Mouse (Mus musculus) kidney, postnatal 36 days (tissue): ENCODE results near the gene Clca3a1.
A peak's percentile ranks its signal among the peaks of the same experiment; 100 is the strongest.
"Not testable (repeated sequence)": the region's sequence is repeated elsewhere in the genome, so short reads cannot be mapped to it uniquely, and the experiment has no call there.

ENCODE experiments used
- DNase-seq, 2 experiments: peaks; one replicate each; pipeline ENCODE4 v3.0.0; 2021 to 2022; ENCODE audit warnings: mixed read lengths in 2 of 2

Gene Clca3a1

GRCm38 (mm10) chr3:144760592-144761309, at the start of gene Clca3a1:
Gene Clca3a1, minus strand, starts transcription at chr3:144760977.
- peak in 1 of 2 experiments; percentile 47 for DNase-seq

GRCm38 (mm10) chr3:144808153-144808925, 47.6 kb upstream of the Clca3a1 start:
- not testable (repeated sequence) for DNase-seq

GRCm38 (mm10) chr3:144806626-144807025, 45.8 kb upstream of the Clca3a1 start:
- not testable (repeated sequence) for DNase-seq

DNA sequence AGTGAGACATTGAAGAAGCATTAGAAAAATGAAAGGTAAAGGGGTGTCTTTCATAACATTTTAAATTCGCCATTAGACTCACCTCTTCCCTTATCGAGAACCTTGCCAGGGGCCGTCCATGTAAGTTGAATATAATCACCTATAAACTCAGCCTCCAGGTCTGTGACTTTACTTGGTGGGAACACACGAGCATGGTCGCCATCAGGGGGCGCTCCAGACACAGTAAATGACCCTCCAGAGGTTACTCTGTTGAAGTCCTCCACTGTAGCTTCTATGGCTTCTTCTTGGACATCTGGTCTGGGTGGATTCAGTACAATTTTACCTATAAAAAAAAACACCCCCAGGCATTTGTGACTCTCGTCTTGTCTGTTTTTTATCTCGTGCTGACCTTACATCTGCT, 41.1 kb upstream of the Clca3a1 start:
- DNase-seq, result peak in 1 of 2 experiments; percentile 59

GRCm38 (mm10) chr3:144785181-144786148, 24.7 kb upstream of the Clca3a1 start:
- DNase-seq, result no peak

DNA sequence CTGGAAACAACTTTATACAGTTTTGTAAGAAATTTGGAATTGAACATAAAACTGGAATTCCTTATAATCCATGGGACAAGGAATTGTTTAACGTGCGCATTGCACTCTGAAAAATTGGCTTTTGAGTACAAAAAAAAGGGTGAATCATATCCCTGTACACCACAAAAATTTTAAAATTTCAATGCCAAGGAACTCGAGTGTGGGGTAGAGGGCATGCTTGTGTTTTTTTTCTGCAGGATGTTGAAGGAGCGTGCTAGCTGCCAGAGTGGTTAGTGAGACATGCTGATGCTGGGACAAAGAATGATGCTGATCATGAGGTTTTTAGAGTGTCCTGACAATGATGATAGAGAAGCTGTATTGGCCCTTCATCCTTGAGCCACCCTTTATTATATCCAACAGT, 4.4 kb upstream of the Clca3a1 start:
- DNase-seq, result no peak

DNA sequence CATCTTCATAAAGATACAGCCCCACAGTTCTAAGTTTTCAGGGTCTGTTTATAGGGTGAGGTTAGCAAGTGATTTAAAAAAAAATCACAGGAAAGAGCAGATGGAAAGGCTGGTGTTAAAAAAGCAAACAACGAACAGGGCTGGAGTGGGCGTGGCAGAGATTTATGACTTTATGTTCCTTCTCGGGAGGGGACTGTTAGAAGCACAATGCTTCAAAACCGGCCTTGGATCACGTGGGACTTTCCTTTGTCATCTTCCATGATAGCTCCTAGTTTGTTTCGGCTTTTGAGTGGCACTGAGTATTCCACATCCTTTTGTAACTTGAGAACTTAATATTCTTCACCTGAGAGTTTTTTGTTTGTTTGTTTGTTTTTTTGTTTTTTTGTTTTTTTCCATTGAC, 677 bp upstream of the Clca3a1 start:
- DNase-seq, result no peak

GRCm38 (mm10) chr3:144759719-144760118, 1.1 kb downstream of the Clca3a1 start:
- no peak for DNase-seq

DNA sequence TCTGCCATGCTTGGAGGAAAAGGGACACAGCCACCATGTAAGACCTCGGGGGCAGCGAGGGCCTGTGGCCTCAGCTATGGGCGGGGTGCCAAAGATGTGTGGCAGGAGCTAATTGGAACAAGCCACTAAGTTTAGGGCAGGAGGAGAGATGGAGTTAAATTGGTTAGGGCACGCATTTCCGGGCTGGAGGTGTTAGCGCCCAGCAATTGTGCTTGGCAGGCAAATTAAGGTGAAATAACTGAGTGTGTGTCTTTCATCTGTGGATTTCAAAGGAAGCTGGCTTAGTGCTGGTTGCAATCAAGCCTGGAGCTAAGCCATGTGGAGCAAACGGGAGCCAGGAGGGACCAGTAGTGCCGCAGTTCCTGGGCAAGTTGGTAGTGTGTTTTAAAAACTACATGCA, 4.7 kb downstream of the Clca3a1 start:
- DNase-seq, result not testable (repeated sequence)

- peak in 1 of 2 experiments; percentile 53 for DNase-seq
Observed at GRCm38 (mm10) chr3:144753120-144753519, 7.7 kb downstream of the Clca3a1 start.

DNA sequence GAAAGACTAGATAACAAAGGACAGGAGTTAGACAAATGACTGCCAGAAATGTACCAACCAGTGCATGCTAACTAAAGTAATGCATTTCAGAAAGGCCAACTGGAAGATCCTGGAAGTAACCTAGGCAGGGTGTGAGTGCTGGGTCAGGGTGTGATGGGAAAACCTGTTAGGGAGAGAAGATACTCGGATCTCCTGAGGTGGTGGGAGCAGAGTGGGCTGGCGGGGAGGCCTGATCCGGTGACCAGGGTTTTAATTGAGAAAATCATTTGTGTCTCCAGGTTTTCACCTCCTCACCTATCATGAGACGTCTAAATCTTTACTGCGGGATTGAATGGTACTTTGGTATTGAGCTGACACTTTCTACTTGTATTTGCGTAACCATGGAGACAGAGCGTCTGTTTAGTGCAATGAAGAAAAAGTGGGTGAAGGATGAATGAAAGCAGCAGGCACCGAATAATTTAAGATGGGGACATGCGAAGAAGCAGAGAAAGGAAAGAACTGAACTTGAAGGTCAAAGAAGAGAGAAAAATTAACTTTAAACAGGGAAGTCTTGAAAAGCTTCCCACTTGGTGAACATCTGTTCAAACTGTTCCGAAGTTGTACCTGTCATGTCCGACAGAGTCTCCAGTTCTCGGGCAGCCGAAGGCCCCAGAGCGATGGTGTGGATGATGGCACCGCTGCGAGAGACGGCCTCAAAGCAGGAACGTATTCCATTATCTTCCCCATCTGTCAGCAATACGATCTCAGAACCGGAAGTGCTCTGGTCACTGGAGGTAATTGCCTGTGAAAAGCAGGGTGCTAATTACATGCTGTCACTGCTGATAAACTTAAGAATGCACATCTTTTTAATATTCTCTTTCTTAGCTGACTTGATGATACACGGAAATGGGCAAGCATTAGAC, 11.5 kb downstream of the Clca3a1 start:
- not testable (repeated sequence) for DNase-seq

- DNase-seq, result not testable (repeated sequence)
Observed at GRCm38 (mm10) chr3:144747706-144748105, 13.1 kb downstream of the Clca3a1 start.

- DNase-seq, result not testable (repeated sequence)
Observed at GRCm38 (mm10) chr3:144738396-144738795, 22.4 kb downstream of the Clca3a1 start.

GRCm38 (mm10) chr3:144736831-144737230, 23.9 kb downstream of the Clca3a1 start:
- peak in 1 of 2 experiments; percentile 78 for DNase-seq

DNA sequence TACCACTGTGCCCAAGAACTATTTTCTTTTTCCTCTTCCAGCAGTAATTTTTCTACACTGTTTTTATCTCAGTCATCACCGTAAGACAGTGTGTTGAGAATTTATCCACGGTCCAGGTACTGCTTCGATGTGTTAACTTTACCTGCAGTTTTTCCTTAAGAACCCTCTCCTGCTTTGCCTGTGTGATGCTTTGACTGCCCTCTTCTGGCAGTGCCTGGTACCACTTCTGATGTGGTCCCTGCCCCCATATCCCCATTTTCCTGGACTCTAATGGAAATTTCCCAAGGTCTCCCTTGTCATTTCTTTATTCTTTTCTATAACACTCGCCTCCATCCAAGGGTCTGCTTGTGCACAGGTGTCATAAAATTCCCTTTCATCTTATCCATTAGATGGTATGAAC, 37.3 kb downstream of the Clca3a1 start:
- DNase-seq, result peak; percentile 52 to 85

DNA sequence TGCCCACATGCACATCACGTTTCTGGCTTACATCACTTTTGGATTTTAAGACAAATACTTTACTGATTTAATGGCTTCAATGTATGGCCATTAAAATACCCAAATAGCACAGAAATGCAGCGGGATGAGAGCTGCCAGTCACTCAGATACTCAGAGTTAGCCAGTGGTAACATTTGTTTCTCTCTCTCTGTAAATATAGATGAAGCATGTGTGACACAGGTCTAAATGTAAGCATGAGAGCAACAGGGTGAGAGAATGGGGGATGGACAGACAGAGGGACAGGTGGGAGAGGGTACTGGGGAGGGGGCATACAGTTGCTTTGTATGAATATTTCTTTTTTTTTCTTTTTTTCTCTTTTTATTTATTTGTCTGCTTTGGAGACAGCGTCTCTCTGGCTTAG, 38.2 kb downstream of the Clca3a1 start:
- not testable (repeated sequence) for DNase-seq

DNA sequence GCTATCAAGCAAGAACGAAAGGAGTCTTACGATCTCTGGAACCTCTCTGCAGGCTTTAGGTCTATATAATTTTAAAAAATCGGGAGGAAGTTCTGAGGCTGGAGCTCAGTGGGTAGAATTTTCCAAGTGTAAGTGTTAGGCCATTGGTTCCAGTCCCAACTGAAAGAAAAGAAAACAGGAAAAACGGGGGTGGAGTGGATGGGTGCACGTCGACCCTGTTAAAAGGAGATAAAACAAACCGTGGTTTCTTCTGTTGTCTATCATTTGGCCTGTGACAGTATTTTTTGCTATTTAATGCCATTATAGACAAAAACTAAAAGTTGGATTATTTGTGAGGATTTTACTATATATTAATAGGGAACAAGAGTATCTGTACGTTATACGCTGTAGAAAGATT, 38.9 kb downstream of the Clca3a1 start:
- DNase-seq, result no peak

DNA sequence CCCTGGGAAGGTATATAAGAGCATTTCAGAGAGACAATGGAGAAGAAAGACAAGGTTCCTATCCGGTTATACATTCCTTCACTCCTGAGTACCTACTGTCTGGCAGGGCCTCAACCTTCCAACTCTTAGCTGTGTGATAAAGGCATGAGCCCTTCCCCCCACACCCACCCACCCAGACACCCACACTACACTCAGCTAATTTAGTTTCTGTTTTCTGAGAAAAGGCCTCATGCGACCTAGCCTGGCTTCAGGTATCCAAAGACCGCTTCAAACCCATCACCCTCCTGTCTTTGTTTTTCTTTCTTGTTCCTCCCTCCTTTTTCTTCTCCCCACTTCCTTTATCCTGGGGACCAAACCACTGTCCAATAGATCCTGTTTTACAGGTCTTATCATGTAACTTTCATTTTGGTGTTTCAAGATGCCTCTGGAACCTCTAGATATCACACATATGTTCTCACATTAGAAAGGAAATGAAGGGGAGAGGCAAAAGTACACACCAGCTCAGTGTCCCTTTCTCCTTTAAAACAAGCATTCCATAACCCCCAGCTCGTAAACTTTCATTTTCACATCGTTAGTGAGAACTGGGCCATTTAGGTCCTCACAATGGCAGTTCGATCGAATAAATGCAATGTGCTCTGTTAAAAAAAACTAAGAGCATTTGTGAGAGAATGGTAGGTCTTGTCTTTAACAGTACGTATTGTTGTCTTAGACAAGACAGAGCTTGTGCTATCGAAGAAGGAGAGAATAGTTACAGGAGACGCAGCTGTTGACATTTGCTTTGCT, 39.5 kb downstream of the Clca3a1 start:
- DNase-seq, result no peak

- peak; percentile 94 to 99 for DNase-seq
Observed at GRCm38 (mm10) chr3:144719901-144720747, 40.7 kb downstream of the Clca3a1 start, which contains the start of gene Sh3glb1. Gene Sh3glb1, minus strand, starts transcription at chr3:144720335.
